Mouse (Mus musculus): ENCODE results near the gene Supt3. TPM values are rescaled to one million over a fixed set of nuclear protein-coding genes. Genes with fewer than 3 reads are reported as not detected.

Supt3 gene
- total RNA-seq (2021) (10 to 100 TPM; 13.2 to 16.0 TPM), polyA plus RNA-seq (2012; rRNA removed) (4.7 and 5.1 TPM in 2 replicates)
- long read RNA-seq, transcript Supt3-201 (12 exons, 1,508 nt), result major isoform, 9 of 11 reads
- long read RNA-seq, partial matches to known transcripts, result 1 of 11 reads
- long read RNA-seq, other reads (novel, unspliced or antisense), result 1 of 11 reads

DNA sequence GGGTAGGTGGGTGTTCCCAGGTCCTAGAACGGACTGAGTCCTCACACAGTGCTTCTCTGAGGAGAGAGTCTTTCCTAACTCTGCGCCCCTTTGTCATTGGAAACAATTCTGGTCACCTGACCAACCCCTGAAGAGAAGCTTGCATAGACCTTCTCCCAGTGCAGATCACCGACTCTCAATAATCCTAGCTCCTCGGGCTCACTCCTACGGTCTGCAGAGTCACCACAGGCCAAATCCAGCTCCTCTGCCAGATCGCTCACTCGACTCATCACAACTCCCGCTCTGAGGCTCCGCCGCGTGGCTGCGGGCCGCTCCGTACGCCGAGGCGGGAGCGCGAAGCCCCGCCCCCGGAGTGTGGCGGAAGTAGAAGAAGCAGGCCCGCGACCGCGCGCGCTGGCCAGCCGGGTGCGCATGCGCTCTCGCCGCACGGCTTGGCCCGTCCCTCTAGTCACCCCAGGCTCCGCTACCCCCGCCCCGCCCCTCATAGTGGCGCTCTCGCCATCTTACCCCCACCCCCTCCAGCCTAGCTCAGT is at the start of gene Supt3:
TSS of gene Supt3 (plus strand) at position 415 of the 533 bp plus-strand sequence.
- H3K27me3 ChIP-seq (ENCODE audit: control insufficient read depth, insufficient read depth, low read length), result no peaks in the 10 kb centered on the region
- peak within 1 kb of the TSS; percentile 82 for H3K9ac ChIP-seq (ENCODE audit: low read depth, low read length)
- no peaks in the 10 kb centered on the region for H3K79me2 ChIP-seq (replicated peaks; ENCODE audit: control insufficient read depth, insufficient read depth, low read length)
- H3K36me3 ChIP-seq (ENCODE audit: control insufficient read depth, insufficient read depth, low read length), result no peaks in the 10 kb centered on the region
- peak within 1 kb of the TSS; percentile 80 for H3K27ac ChIP-seq
- TF ChIP-seq POLR2A (IDR thresholded peaks at IDR 0.05; ENCODE audit: insufficient read depth, low read depth, low read length), result peak; percentile 70
- TF ChIP-seq CTCF (IDR thresholded peaks at IDR 0.05), result peak; percentile 51
- TF ChIP-seq EP300 (IDR thresholded peaks at IDR 0.05; ENCODE audit: insufficient read depth, low read depth, low read length), result peak; percentile 75
- peak; percentile 98 to 99 for DNase-seq
- WGBS, result 1% methylated on average over 40 of the region's 40 CpGs
- no peaks in the 10 kb centered on the region for H3K4me1 ChIP-seq (ENCODE audit: control insufficient read depth, insufficient read depth, low read length)
- intact Hi-C loops (cut with DNase I), result loop anchor here (10.0 kb wide), 1 partner anchor 512 kb away; no protein-coding TSS in a partner anchor
- H3K4me3 ChIP-seq, result peak within 1 kb of the TSS; percentile 89

DNA sequence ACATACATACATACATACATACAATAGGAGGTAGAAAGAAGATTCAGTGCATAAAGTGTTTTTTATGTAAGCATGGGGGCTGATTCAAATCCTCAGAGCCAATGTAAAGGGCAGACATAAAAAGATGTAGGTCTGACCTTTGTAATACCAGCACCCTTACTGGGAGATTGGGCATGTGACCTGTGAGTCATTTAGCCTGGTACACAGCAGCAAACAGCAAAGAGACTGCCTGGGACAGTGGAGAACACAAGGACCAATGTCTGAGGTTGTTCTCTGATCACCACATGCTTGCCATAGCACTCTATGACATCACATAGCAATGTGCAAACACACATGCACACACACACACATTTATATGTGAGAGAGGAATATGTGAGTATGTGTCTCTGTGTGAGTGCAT is 49.3 kb upstream of the Supt3 start:
- Histone ChIP-seq H3K27me3 (ENCODE audit: control insufficient read depth, insufficient read depth, low read length) (peaks cover 6% of the 10 kb centered on the region; the same call in 1 of the 2 replicates), H3K9ac (ENCODE audit: low read depth, low read length) (no peak overlapping the region), H3K4me3 (no peak overlapping the region), H3K27ac (no peak overlapping the region), H3K79me2 (replicated peaks; ENCODE audit: control insufficient read depth, insufficient read depth, low read length) (no peaks in the 10 kb centered on the region), H3K4me1 (ENCODE audit: control insufficient read depth, insufficient read depth, low read length) (no peaks in the 10 kb centered on the region), H3K36me3 (ENCODE audit: control insufficient read depth, insufficient read depth, low read length) (no peaks in the 10 kb centered on the region)
- TF ChIP-seq CTCF (IDR thresholded peaks at IDR 0.05) (no peak), POLR2A (IDR thresholded peaks at IDR 0.05; ENCODE audit: insufficient read depth, low read depth, low read length) (no peak), EP300 (IDR thresholded peaks at IDR 0.05; ENCODE audit: insufficient read depth, low read depth, low read length) (no peak)
- DNase-seq, result no peak
- intact Hi-C loops (cut with DNase I), result no loop called here

DNA sequence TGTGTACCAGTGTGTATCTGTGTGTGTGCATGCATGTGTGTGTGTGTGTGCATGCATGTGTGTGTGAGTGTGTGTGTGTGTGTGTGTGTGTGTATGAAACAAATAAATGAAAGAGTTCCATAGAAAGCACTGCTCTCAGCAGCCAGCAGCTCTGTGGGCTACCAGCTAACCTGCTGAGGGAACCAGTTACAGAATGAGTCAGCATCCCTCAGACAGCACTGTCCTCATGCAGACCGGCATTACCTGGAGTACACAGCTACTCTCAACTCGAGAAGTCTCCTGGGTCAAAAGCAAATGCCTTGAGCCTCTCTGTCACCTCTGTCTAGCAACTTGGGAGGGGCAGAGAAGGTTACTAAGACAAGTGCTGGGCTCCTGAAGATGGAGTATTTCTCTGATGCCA is 48.5 kb upstream of the Supt3 start:
- intact Hi-C loops (cut with DNase I), result no loop called here
- Histone ChIP-seq H3K36me3 (ENCODE audit: control insufficient read depth, insufficient read depth, low read length) (no peaks in the 10 kb centered on the region), H3K79me2 (replicated peaks; ENCODE audit: control insufficient read depth, insufficient read depth, low read length) (no peaks in the 10 kb centered on the region), H3K27ac (no peak overlapping the region), H3K4me3 (no peak overlapping the region), H3K27me3 (ENCODE audit: control insufficient read depth, insufficient read depth, low read length) (peaks cover 6% of the 10 kb centered on the region), H3K4me1 (ENCODE audit: control insufficient read depth, insufficient read depth, low read length) (no peaks in the 10 kb centered on the region), H3K9ac (ENCODE audit: low read depth, low read length) (no peak overlapping the region)
- DNase-seq, result no peak
- TF ChIP-seq POLR2A (IDR thresholded peaks at IDR 0.05; ENCODE audit: insufficient read depth, low read depth, low read length) (no peak), CTCF (IDR thresholded peaks at IDR 0.05) (no peak), EP300 (IDR thresholded peaks at IDR 0.05; ENCODE audit: insufficient read depth, low read depth, low read length) (no peak)
- WGBS, result 45% methylated on average over 2 of the region's 2 CpGs

DNA sequence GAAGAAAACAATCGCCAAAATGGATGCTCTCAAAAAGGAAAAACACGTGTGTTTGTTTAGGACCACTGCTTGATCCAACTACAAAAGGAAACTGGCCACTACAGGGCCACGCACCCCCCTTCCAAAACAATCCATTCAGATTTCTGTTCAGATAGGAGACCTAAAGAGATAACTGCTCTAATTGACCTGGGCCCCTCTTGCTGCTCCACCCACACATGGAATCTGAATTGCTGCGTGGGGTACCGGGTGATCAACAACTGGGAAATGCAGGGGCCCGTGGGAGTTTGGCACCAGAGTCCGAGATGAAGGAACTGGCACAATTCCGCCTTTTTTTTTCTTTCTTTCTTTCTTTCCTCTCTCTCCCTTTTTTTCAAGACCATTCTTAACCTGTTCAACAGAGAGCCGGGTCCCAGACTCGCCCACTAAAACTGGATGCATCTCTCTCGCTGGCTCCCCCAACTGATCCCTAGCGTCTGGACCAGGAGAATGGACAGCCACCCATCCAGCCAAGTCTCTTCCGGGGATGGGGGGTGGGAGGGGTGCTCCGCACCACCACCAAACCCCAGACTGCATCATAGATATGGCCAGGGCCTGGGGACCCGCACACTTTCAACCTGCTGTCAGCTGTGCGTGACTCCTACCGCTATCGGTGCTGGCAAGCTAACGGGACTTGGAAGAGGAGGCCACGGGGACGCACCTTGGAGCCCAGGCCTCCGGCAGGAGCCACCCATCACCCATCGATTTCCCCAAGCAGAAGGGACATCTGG is 43.2 kb upstream of the Supt3 start:
- Histone ChIP-seq H3K4me3 (peak overlapping the region; percentile 71), H3K79me2 (replicated peaks; ENCODE audit: control insufficient read depth, insufficient read depth, low read length) (no peaks in the 10 kb centered on the region), H3K9ac (ENCODE audit: low read depth, low read length) (no peak overlapping the region), H3K27me3 (ENCODE audit: control insufficient read depth, insufficient read depth, low read length) (peaks cover 33% of the 10 kb centered on the region), H3K27ac (no peak overlapping the region), H3K4me1 (ENCODE audit: control insufficient read depth, insufficient read depth, low read length) (no peaks in the 10 kb centered on the region), H3K36me3 (ENCODE audit: control insufficient read depth, insufficient read depth, low read length) (no peaks in the 10 kb centered on the region)
- TF ChIP-seq POLR2A (IDR thresholded peaks at IDR 0.05; ENCODE audit: insufficient read depth, low read depth, low read length), result no peak
- TF ChIP-seq CTCF (IDR thresholded peaks at IDR 0.05), result no peak
- no peak for TF ChIP-seq EP300 (IDR thresholded peaks at IDR 0.05; ENCODE audit: insufficient read depth, low read depth, low read length)
- DNase-seq, result peak in 1 of 2 experiments; percentile 21
- intact Hi-C loops (cut with DNase I), result loop anchor here (10.0 kb wide), 3 partner anchors 139 to 469 kb away; no protein-coding TSS in a partner anchor
- 18% methylated on average over 23 of the region's 23 CpGs for WGBS

GRCm38 (mm10) chr17:44734501-44735222 is 42.3 kb upstream of the Supt3 start:
- no peaks in the 10 kb centered on the region for H3K36me3 ChIP-seq (ENCODE audit: control insufficient read depth, insufficient read depth, low read length)
- no peaks in the 10 kb centered on the region for H3K79me2 ChIP-seq (replicated peaks; ENCODE audit: control insufficient read depth, insufficient read depth, low read length)
- no peak overlapping the region for H3K27ac ChIP-seq
- no peak for TF ChIP-seq EP300 (IDR thresholded peaks at IDR 0.05; ENCODE audit: insufficient read depth, low read depth, low read length)
- TF ChIP-seq POLR2A (IDR thresholded peaks at IDR 0.05; ENCODE audit: insufficient read depth, low read depth, low read length), result no peak
- TF ChIP-seq CTCF (IDR thresholded peaks at IDR 0.05), result no peak
- peak overlapping the region; percentile 86 for H3K9ac ChIP-seq (ENCODE audit: low read depth, low read length)
- no peaks in the 10 kb centered on the region for H3K4me1 ChIP-seq (ENCODE audit: control insufficient read depth, insufficient read depth, low read length)
- H3K4me3 ChIP-seq, result peak overlapping the region; percentile 71
- peaks cover 33% of the 10 kb centered on the region for H3K27me3 ChIP-seq (ENCODE audit: control insufficient read depth, insufficient read depth, low read length)
- intact Hi-C loops (cut with DNase I), result loop anchor here (5.0 to 10.0 kb wide), 4 partner anchors 140 to 518 kb away; no protein-coding TSS in a partner anchor
- peak; percentile 59 to 70 for DNase-seq
- under 1% methylated on average over 48 of the region's 48 CpGs for WGBS
